Mouse (Mus musculus) testis, adult 2 months (tissue): Measurements from ENCODE around the gene Tars2. TPM values are rescaled to one million over a fixed set of nuclear protein-coding genes. Genes with fewer than 3 reads are reported as not detected.

ENCODE experiments used
- H3K27ac ChIP-seq: fragments of 200-500 bp; 2 replicates; pipeline ENCODE4 v1.5.1; 2012; ENCODE audit warnings: low read depth, low read length; ENCODE audit not compliant: control insufficient read depth, insufficient read depth
- H3K27me3 ChIP-seq: fragments of 200-500 bp; 2 replicates; pipeline ENCODE4 v1.6.1; 2012; ENCODE audit warnings: mild to moderate bottlenecking, low read length, moderate library complexity; ENCODE audit not compliant: control insufficient read depth, insufficient read depth
- H3K36me3 ChIP-seq: fragments of 200-500 bp; 2 replicates; pipeline ENCODE4 v1.6.1; 2012; ENCODE audit warnings: mild to moderate bottlenecking, low read length; ENCODE audit not compliant: control insufficient read depth, insufficient read depth
- H3K4me1 ChIP-seq: fragments of 200-500 bp; 2 replicates; pipeline ENCODE4 v1.6.1; 2012; ENCODE audit warnings: low read length; ENCODE audit not compliant: control insufficient read depth, insufficient read depth
- H3K4me3 ChIP-seq: fragments of 200-500 bp; 2 replicates; pipeline ENCODE4 v1.5.1; 2012; ENCODE audit warnings: low read depth, mild to moderate bottlenecking, low read length, moderate library complexity, mixed read lengths; ENCODE audit not compliant: control insufficient read depth
- CTCF ChIP-seq: fragments of 200-500 bp; IDR thresholded peaks from 2 replicates; pipeline ENCODE4 v1.5.1; 2012; ENCODE audit warnings: low read depth, mild to moderate bottlenecking, inconsistent platforms, low read length, moderate library complexity; ENCODE audit not compliant: control insufficient read depth, insufficient read depth, insufficient replicate concordance
- POLR2A ChIP-seq: fragments of 200-500 bp; IDR thresholded peaks from 2 replicates; pipeline ENCODE4 v1.6.1; 2012; ENCODE audit warnings: low read depth, mild to moderate bottlenecking, inconsistent platforms, low read length, moderate library complexity; ENCODE audit not compliant: control insufficient read depth
- polyA plus RNA-seq: library from polyadenylated mRNA; depleted of rRNA; stranded (reverse); fragments of >200 nt; gene quantifications from 2 replicates; pipeline ENCODE4 v1.2.3, GENCODE M21; 2012

Gene Tars2
- polyA plus RNA-seq, 1 experiment = 25.7 TPM

DNA sequence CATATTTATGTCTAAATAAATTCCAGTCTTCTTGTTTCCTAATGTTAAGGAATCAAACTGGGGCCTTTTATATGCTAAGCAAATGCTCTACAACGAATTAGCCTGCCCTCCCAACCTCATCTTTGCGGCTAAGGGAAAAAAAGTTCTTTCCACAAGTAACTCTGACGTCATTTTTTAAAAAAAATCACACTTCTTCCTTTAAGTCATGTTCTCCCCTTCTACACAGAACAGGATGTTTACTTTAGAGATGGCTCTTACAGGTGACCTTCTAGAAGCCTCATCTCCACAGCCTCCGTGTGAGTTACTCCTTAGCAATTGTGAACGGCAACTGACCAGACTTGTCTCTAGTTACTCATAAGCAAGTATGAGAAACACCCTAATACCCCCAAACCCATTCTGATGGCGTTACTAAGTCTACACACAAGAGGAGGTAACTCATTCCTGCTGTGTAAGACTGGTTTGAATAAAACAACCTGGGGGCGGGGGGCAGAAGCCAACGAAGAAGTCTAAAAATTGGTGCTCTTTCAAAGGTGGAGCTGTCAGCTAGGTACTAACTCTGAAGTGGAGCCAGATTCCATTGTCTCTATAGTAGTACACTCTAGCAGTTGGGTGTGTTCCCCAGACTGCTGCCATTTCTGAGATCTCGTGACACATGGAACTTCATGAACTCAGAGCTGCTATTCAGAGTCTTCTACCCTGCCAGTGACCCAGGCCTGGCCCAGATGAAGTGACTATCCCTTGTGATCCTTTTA, 1.4 kb downstream of the Tars2 start:
- H3K27ac ChIP-seq = no peak overlapping the region
- no peak for TF ChIP-seq CTCF
- no peak for TF ChIP-seq POLR2A
- H3K4me1 ChIP-seq = peaks cover 3% of the 10 kb centered on the region
- no peaks in the 10 kb centered on the region for H3K27me3 ChIP-seq
- no peak overlapping the region for H3K4me3 ChIP-seq
- H3K36me3 ChIP-seq = no peaks in the 10 kb centered on the region

DNA sequence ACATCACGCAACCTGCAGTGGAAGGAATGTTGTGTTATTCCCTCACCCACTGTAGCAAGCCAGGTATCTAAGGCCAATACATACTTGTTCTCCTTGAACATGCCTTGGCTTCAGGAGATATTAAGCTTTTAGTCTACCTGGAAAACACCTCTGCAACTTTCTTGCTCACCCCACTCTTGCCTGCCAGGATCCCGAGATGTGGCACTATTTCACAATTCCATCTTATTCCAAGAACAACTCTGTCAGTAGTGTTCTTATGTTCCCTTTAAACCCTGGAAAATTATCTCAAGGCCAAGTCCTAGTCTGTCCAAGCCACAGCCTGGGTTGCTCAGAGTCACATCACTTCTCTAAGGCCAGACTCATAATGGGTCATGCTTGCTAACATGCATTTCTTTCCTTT, 3.2 kb downstream of the Tars2 start:
- Histone ChIP-seq H3K27me3 (no peaks in the 10 kb centered on the region), H3K4me3 (no peak overlapping the region), H3K4me1 (peaks cover 3% of the 10 kb centered on the region), H3K27ac (no peak overlapping the region), H3K36me3 (no peaks in the 10 kb centered on the region)
- TF ChIP-seq CTCF (no peak), POLR2A (no peak)

DNA sequence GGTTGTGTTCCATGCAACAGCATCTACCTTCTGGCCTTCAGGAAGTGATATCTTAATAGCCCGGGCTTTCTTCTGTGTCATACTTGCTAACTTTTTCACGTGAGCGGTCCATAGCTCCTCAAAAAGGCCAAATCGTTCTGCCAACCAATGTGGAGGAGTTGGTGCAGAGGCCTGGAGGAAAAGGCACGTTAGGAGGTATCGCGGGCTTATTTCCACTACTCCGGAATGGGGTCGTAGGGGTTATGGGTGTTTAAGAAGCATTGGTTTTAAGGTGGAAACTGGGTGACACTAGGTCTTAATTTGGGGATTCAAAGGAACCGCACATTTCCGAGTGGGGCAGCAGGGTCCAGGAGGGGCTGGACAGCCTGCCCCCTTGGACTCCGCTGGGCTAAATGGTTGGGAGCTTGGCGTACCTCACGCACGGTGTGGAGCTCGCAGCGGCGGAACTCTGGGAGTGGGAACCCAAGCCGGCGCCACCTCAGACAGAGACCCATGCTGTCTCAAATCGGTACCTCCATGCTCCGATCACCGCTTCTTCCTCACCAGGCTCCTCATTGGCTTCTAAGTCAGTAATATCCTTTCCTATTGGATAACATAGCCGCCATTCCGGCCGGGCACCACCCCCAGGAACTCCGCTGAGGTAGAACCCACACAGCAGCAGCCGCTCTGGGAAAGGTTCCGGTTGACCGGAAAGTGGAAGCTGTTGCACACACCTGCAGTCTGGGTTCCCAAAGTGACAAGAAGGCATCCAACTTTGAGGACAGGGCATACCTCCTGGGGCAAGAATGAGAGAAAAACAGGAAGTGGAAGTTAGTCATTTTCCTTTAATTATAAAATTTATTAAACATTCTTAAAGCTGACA, 5.4 kb downstream of the Tars2 start:
- H3K27ac ChIP-seq = peak overlapping the region; percentile 41
- peaks cover 2% of the 10 kb centered on the region for H3K36me3 ChIP-seq
- TF ChIP-seq POLR2A (peak; percentile 72), CTCF (no peak)
- H3K27me3 ChIP-seq = no peaks in the 10 kb centered on the region
- peak overlapping the region; percentile 91 for H3K4me3 ChIP-seq
- H3K4me1 ChIP-seq = peaks cover 3% of the 10 kb centered on the region

DNA sequence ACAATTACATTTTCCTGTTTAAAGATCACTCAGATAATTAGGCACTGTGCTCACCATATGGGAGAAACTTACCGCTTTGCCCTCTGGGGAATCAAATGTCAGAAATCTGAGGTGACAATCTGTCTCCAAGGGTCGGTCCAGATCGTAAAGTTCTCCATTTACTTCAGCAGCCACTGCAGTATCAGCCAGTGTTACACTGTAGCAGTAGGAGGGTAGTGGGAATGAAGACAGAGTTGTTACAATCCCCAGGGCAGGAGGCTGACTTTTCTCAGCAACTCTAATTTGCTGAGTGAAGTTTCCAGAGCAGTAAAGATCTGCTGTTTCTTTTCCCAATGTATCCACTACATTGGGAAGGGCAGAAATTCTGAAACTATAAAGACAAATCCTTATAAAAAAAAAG, 7.1 kb downstream of the Tars2 start:
- H3K27me3 ChIP-seq = no peaks in the 10 kb centered on the region
- no peak for TF ChIP-seq POLR2A
- TF ChIP-seq CTCF = no peak
- peaks cover 3% of the 10 kb centered on the region for H3K4me1 ChIP-seq
- H3K27ac ChIP-seq = no peak overlapping the region
- H3K36me3 ChIP-seq = peaks cover 2% of the 10 kb centered on the region
- H3K4me3 ChIP-seq = no peak overlapping the region

DNA sequence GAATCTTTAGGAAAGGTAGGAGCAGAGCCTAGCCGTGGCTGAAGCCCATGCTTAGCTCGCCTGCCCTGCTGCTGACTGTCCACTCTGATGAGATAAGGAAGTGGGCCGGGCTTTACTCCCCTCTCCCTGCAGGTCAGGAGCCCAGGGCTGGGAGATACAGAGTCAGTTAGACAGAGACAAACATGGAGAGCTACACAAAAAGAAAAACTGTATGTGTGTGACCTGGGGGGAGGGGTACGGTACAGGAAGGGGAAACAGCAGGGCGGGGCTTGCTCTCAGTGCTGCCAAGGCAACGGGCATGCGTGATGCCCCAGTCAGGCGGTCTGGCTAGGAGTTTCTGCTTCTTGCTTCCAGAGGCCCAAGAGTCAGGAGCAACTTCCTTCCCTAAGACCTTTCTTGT, 19.6 kb downstream of the Tars2 start:
- Histone ChIP-seq H3K4me1 (no peaks in the 10 kb centered on the region; the same call in 1 of the 2 replicates), H3K36me3 (peaks cover 2% of the 10 kb centered on the region), H3K4me3 (no peak overlapping the region), H3K27ac (peak overlapping the region; percentile 32; the same call in 1 of the 2 replicates), H3K27me3 (no peaks in the 10 kb centered on the region)
- TF ChIP-seq CTCF (no peak), POLR2A (no peak)

DNA sequence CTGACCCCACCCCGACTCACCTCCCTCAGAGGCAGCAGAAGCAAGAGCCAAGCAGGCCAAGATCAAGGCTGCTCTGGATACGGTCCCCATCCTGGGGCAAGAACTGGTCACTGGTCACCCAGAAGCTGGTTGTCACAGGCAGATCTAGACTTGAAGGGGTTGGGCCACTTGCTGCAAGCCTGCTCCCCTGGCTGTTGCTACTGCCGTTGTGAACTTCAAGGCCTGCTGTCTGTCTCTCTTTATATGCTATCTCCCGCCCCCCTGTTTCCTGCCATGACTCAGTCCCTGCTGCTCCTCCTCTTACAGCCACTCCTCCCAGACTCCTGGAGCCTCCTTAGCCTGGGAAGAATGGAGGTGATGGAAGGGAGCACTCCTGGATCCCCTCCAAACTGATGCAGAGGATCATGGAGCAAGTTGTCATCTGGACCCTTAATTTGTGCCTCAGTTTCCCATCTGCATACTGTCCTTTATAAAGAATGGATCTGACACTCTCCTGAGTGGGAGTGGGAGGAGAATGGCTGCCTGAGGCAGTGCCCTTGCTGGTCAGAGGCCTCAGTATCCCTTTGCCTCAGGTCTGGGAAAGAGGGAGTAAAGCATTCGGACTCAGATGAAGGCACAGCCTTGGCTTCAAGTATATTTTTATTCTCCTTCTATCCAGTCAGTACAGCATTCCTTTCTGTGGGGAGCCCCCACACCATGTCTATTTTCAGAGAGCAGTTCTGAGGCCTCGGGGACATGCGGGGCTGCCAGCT, 20.5 kb downstream of the Tars2 start, which contains the start of gene Ecm1:
Gene Ecm1, minus strand, starts transcription at position 217 of the 752 bp plus-strand sequence.
- Histone ChIP-seq H3K27ac (peak within 1 kb of the TSS; percentile 32), H3K36me3 (peaks cover 2% of the 10 kb centered on the region), H3K4me1 (peaks cover 2% of the 10 kb centered on the region)

More for the DNA sequence above, 20.5 kb downstream of the Tars2 start, which contains the start of gene Ecm1:
- no peak within 1 kb of the TSS for H3K4me3 ChIP-seq
- no peaks in the 10 kb centered on the region for H3K27me3 ChIP-seq
- no peak for TF ChIP-seq CTCF
- peak; percentile 44; the same call in 1 of the 2 replicates for TF ChIP-seq POLR2A
